Mouse (Mus musculus) kidney, adult 11 months (tissue): Measurements from ENCODE around the gene Lrrc8e.
A peak's percentile ranks its signal among the peaks of the same experiment; 100 is the strongest.

ENCODE experiments used
- DNase-seq: peaks from one replicate; pipeline ENCODE4 v3.0.0; 2022

Lrrc8e gene

GRCm38 (mm10) chr8:4226739-4227347, at the start of gene Lrrc8e:
Lrrc8e (plus strand) TSS chr8:4226827.
- no peak for DNase-seq

GRCm38 (mm10) chr8:4183409-4183808, 43.2 kb upstream of the Lrrc8e start:
- no peak for DNase-seq

- no peak for DNase-seq
These were observed 40.5 kb upstream of the Lrrc8e start for GRCm38 (mm10) chr8:4186151-4186550.

GRCm38 (mm10) chr8:4188605-4189004, 38.0 kb upstream of the Lrrc8e start:
- DNase-seq = no peak

- no peak for DNase-seq
These were observed 37.5 kb upstream of the Lrrc8e start for GRCm38 (mm10) chr8:4189031-4189722.

GRCm38 (mm10) chr8:4192305-4192704, 34.3 kb upstream of the Lrrc8e start:
- no peak for DNase-seq

GRCm38 (mm10) chr8:4192807-4193587, 33.6 kb upstream of the Lrrc8e start:
- DNase-seq = peak; percentile 84

- no peak for DNase-seq
These were observed 33.1 kb upstream of the Lrrc8e start for GRCm38 (mm10) chr8:4193588-4193894.

GRCm38 (mm10) chr8:4201321-4201720, 25.3 kb upstream of the Lrrc8e start:
- DNase-seq = no peak

- DNase-seq = no peak
These were observed 21.1 kb upstream of the Lrrc8e start for GRCm38 (mm10) chr8:4205246-4206123.

GRCm38 (mm10) chr8:4206182-4207015, 20.2 kb upstream of the Lrrc8e start:
- DNase-seq = no peak

GRCm38 (mm10) chr8:4207016-4207350, 19.6 kb upstream of the Lrrc8e start:
- DNase-seq = no peak

GRCm38 (mm10) chr8:4211097-4211496, 15.5 kb upstream of the Lrrc8e start:
- no peak for DNase-seq

- DNase-seq = no peak
These were observed 13.8 kb upstream of the Lrrc8e start for GRCm38 (mm10) chr8:4212809-4213209.

- peak; percentile 52 for DNase-seq
These were observed 13.2 kb upstream of the Lrrc8e start for GRCm38 (mm10) chr8:4213210-4214005.

GRCm38 (mm10) chr8:4214006-4214980, 12.3 kb upstream of the Lrrc8e start:
- DNase-seq = peak; percentile 41

GRCm38 (mm10) chr8:4216296-4216695, 10.3 kb upstream of the Lrrc8e start:
- no peak for DNase-seq

GRCm38 (mm10) chr8:4216791-4217621, 9.6 kb upstream of the Lrrc8e start, which contains the start of gene Prr36:
Prr36 (minus strand) TSS chr8:4217459.
- DNase-seq = no peak

- DNase-seq = no peak
These were observed 7.0 kb upstream of the Lrrc8e start for GRCm38 (mm10) chr8:4219617-4220016.
